Mouse (Mus musculus) gastrocnemius, adult 2 months (tissue): ENCODE measurements at regions not wholly inside any gene's neighbourhood (a gene's known extent, or its start where the extent isn't known, plus 50 kb on each side); places are given as distances from the start of the nearest gene placed in this dataset.
A peak's percentile ranks its signal among the peaks of the same experiment; 100 is the strongest.

Source experiments
- DNase-seq: peaks from one replicate; pipeline ENCODE4 v3.0.0; 2022
- H3K27ac ChIP-seq: fragments of 200-600 bp; 2 replicates; pipeline ENCODE4 v1.8.1; 2022; ENCODE audit warnings: mild to moderate bottlenecking
- H3K4me3 ChIP-seq: fragments of 200-600 bp; 2 replicates; pipeline ENCODE4 v1.8.1; 2022; ENCODE audit warnings: mild to moderate bottlenecking, moderate library complexity
- CTCF ChIP-seq: fragments of 200-600 bp; IDR thresholded peaks from 2 replicates; pipeline ENCODE4 v1.8.1; 2022; ENCODE audit warnings: antibody characterized with exemption, mild to moderate bottlenecking, moderate library complexity
- intact Hi-C: fragments of 180-260 bp; cut with DNase I; formaldehyde crosslinking; loops from one replicate; pipeline ENCODE4 v1.15.1; 2025

DNA sequence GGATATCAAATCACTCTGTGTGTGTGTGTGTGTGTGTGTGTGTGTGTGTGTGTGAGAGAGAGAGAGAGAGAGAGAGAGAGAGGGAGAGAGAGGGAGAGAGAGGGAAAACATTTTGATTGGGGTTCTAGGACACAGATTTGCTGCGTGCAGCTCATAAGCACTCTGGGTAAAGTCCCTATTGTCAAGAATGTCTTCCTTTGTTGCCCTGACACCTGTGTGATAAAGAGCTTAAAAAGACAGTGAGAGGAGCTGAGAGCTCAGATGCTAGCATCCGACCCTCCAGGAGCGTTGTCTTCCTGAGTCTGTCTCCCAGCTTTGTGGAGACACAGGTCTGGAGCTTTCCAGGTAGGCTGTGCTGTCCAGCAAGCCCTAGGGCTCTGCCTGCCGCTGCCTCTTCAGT, 146.8 kb upstream of the Gm5148 start:
- TF ChIP-seq CTCF, result no peak

DNA sequence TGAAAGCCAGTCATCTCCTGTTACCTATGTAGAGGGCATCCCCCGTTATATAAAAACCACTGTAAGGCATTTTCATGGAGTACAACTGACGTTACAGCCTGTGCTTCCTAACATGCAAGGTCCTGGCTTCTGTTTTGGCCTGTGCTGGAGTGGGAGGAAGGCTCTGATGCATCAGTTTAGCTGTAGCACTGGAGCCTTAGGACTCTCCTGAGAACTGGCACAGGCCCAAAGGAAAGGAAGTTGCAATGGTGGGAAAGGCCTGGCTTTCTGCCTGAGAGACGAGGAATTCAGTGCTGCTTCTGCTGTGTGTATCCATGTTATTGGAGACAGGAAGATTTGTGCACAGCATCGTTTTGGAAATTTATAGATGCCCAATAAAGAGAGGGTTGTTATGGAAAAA, 144.2 kb upstream of the Gm5148 start:
- no peak for TF ChIP-seq CTCF
- intact Hi-C loops, result no loop called here
- no peak for DNase-seq
- Histone ChIP-seq H3K4me3 (no peak overlapping the region), H3K27ac (no peak overlapping the region)

More for the DNA sequence above, 146.8 kb upstream of the Gm5148 start:
- no peak for DNase-seq
- Histone ChIP-seq H3K4me3 (no peak overlapping the region), H3K27ac (no peak overlapping the region)
- intact Hi-C loops, result no loop called here

DNA sequence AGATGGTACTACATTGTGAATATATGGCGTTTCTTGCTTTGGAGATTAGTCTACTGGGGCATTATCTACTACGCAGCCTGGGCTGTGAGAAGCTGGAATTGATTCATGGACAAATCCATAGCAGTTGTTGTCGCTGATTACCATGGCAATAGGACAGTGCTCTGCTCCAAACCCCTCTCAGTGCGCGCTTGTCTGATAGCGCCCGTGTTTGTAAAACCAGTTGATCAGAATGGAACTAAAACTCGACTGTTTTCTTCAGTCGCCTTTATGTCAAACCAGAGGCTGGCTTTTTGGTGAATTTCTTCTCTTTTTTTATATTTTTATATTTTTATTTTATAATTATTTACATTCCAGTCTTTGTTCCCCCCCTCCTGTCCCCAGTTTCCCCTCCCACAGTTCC, 138.5 kb upstream of the Gm5148 start:
- DNase-seq, result no peak
- no peak for TF ChIP-seq CTCF
- intact Hi-C loops, result no loop called here
- H3K4me3 ChIP-seq, result no peak overlapping the region
- no peak overlapping the region for H3K27ac ChIP-seq

DNA sequence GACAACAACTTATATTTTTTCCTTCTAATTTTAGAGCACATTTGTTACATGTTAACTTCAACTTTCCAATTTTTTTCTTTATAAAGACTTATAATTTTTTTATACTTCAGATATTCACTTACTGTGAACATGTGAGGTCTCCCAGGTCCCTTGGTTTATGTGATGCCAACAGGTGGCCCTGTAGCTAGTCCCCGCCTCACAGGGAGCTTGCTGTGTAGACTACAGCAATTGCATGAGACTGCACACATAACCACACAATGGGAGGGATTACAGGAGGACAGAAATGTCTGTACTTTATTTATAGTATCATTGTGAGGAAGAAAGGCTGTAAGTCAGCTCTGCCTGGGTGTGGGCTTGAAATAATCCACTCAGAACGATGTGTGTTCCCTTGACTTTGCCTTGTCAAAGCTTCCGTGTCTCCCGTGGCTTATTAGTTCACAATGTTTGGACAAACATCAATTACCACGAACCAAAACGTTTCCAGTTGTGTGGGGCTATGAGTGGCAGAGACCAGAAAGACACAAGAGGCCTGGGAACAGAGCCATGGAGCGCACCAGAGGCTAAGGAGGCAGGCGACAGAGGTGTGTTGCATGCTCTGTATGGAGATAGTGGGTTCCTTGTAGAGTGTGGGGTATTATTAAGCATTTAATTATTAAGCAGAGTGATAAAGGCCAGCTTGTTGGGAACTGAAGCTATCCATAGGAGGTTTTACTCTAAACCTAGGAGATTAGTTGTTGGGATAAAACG, 136.6 kb upstream of the Gm5148 start:
- intact Hi-C loops, result no loop called here
- no peak overlapping the region for H3K4me3 ChIP-seq
- H3K27ac ChIP-seq, result no peak overlapping the region
- TF ChIP-seq CTCF, result no peak
- DNase-seq, result no peak

DNA sequence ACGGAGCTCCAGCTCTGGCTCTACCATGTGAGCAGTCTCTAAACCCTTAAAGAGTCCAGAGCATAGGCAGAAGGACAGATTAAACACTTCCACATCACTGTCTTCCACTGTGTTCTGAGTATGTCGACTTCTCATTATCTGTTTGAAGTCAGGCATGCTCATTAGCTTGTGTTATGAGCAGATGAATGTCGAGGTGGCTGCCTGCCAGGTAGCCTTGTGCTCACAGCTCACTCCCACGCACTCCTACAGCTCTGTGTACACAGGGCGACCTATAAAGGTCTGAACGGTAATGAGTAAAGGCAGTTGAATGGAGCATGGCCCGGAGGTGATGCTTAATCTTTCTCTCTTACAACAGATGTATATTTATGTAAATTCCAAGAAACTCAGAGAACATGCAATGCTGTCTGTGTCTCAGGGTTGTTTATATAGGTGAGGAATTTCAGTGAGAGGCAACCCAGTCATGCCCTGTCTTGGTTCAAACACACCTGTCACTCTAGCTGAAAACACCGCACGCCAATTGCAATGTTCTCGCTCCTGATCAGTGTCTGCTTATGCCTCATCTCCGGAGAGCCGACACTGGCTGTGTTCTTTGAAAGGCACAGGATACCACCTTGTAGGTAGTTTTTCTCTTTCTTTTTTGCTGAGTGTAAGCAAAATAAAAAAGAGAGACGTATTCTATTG, 135.9 kb upstream of the Gm5148 start:
- intact Hi-C loops, result no loop called here
- Histone ChIP-seq H3K27ac (no peak overlapping the region), H3K4me3 (no peak overlapping the region)
- no peak for TF ChIP-seq CTCF
- DNase-seq, result no peak

DNA sequence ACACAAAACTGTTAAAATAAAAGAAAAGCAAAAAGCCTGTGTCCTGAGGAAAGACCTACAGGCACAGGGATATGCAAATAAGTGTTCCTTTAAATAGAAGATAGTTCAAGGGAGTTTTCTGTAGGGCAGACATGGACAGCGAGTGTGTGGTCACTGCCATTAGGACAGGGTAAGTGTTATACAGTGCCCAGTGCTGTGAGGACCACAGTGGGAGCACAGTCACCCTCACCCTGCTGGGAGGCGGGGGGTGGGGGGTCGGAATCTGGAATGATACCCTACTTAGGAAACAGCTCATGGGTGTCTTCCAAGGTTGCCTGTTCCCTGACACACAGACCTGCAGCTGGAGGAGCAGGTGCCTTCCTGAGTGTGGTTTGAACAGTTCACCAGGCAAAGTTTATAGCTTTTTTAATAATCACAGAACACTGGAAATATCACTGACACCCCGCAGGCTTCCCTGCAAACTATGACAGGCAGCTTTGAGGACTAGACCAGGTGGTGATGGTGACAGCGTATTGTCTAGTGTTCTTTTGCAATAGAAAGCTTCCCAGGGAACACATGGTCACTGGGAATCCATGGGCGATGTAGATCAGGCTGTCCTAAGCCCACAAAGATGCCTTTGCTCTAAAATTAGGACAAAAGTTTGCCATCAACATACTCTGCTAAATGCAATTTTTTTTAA, 134.5 kb upstream of the Gm5148 start:
- H3K27ac ChIP-seq, result no peak overlapping the region
- no peak overlapping the region for H3K4me3 ChIP-seq
- no peak for DNase-seq
- intact Hi-C loops, result no loop called here
- TF ChIP-seq CTCF, result no peak

DNA sequence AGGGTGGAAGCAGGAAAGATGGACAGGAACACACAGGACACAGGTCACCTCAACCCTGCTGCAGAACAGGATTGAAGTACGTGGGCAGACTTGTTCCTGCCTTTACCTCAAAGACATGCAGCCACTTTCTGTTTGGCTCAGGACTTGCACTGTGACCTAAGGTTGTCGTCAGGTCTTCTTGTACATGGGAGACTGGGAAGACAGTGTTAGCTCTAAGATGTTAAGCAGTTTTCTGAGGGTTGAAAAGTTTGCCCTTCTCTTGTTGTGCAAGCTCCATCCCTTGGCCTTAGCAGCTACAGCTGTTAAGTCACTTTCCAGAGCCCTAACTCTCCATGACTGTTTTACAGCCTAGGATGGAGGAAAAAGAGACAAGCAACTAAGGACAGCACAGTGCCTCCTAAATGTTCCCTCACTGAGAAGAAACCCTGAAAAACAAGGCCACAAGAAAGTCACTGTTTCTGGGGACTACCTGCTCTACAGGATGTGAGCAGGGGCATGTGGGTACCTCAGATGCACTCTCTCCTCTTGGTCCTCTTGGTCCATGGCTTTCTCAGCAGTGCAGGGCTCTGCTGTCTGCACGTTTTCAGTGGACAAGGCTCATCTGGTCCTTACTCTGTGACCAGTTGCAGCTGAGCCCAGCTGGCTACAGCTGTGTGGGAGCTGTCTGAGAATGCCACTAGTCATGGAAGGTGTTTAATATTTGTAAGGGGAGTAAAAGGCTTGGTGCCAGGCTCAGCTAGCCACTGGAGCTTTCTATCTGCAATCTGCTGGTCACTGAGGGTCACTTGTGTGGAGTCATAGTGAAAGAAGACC, 122.1 kb upstream of the Gm5148 start:
- H3K4me3 ChIP-seq, result no peak overlapping the region
- intact Hi-C loops, result loop anchor here (10.0 kb wide), 1 partner anchor 68 kb away; no protein-coding TSS in a partner anchor
- no peak for DNase-seq
- peak overlapping the region; percentile 89 for H3K27ac ChIP-seq
- no peak for TF ChIP-seq CTCF

DNA sequence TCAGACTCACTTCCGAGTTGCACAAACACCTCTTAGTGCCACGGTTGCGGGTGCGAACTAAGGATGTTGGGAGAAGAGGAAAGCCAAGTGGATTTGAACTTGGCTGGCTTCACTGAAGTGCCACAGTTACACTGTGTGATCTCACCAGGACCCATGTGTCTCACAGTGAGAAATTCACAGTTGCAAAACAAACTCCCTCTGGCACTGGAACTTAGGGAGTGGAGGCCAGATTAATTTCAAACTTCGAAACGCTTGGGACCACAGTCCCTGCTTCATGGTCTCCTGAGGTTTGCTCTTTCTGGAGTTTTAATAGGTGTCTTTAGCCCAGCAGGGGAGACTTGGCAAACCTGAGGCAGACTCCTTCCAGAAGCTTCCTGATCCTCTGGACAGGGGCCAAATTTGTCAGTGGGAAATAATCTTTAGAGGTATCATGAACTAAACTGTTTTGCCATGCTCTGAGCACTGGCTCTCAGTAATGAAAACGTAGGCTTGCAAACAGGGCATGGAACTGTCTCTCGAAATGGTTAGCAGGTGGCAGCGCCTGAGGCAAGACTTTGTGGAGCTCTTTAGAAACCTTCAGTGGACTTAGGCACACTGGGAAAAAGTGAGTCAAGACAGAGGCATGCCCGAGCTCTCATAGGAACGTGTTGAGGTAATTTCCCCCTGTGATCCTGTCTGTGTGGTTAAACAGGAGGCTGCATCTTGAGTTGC, 121.2 kb upstream of the Gm5148 start:
- intact Hi-C loops, result loop anchor here (1.0 to 10.0 kb wide), 3 partner anchors 30 to 205 kb away; no protein-coding TSS in a partner anchor
- TF ChIP-seq CTCF, result no peak
- peak; percentile 68 for DNase-seq
- peak overlapping the region; percentile 89 for H3K27ac ChIP-seq
- peak overlapping the region; percentile 32 for H3K4me3 ChIP-seq

DNA sequence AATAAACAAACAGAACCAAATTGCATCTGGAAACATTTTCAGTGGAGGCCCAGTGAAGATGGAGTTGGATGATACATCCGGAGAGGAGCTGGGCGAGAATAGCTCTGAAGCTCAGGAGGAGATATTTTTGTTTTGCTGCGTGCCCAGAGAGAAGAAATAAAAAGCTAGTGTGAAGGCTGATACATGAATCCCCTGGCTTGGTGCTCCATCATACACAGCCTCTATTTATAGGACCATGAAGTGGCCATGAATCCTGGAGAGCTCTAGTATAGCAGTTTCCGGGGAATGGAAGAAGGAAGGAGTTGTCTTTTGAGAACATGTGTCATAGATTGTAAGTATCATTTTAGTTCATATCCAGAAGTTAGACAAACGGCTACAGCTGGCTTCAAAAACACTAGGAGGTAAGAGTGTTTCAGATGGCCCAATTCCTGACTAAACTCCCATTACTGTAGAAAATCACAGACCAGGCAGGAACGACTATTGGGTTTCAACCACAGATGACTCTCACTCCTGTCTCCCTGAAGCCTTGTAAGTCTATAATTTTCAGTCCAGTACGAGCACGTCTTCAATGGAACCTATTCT, 120.5 kb upstream of the Gm5148 start:
- peak overlapping the region; percentile 89 for H3K27ac ChIP-seq
- H3K4me3 ChIP-seq, result peak overlapping the region; percentile 32
- DNase-seq, result peak; percentile 48
- no peak for TF ChIP-seq CTCF
- intact Hi-C loops, result loop anchor here (1.0 to 10.0 kb wide), 3 partner anchors 30 to 204 kb away; no protein-coding TSS in a partner anchor

DNA sequence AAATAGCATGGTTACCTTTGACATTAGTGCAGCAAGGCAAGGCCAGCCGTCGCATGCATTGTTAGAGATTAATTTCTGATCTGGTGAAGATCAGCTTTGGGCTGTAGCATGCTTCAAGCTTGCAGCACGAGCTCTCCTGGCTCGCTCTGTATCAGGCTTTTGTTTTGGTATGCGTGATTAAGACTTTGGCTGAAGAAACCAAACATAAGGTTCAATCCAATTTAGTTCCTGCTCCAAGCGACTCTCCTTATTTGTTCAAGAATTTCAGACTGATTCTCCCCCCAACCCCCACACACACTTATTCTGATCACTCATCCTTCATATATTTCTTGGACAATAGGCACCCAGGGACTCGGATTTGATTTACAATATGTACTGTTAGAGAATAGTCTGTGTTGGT, 118.0 kb upstream of the Gm5148 start:
- Histone ChIP-seq H3K4me3 (no peak overlapping the region), H3K27ac (peak overlapping the region; percentile 89)
- TF ChIP-seq CTCF, result no peak
- intact Hi-C loops, result loop anchor here (10.0 kb wide), 1 partner anchor 73 kb away; no protein-coding TSS in a partner anchor
- no peak for DNase-seq

DNA sequence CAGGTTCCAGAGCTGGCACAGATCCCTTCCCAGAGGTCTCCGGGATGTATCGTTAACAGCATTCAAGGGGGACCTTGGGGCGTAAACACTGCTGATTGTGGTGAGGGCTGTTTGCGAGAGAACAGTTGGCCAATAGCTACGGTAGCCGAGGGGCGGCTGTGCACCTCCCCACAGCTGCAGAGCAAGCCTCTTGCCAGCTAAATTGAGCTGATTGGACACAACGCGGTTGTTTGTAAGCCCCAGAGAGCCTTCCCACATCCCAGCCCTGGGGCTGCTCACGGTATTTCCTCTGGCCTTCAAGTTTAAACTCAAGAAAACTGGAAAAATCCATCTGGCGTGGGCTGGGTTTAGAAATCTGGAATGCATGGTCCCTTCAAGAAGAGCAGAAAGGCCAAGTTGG, 114.6 kb upstream of the Gm5148 start:
- intact Hi-C loops, result no loop called here
- peak; percentile 82 for DNase-seq
- TF ChIP-seq CTCF, result no peak
- no peak overlapping the region for H3K4me3 ChIP-seq
- H3K27ac ChIP-seq, result peak overlapping the region; percentile 81
